Mouse (Mus musculus) embryonic facial prominence, embryonic 11.5 days (tissue): ENCODE data around the gene Trat1. TPM values are rescaled to one million over a fixed set of nuclear protein-coding genes. Genes with fewer than 3 reads are reported as not detected.
A peak's percentile ranks its signal among the peaks of the same experiment; 100 is the strongest.

Experiments
- ATAC-seq: fragments of 200-750 bp; cut with Nextera tagmentation; replicated peaks from 2 replicates; pipeline ENCODE4 v1.8.0; 2017; ENCODE audit warnings: low read depth; ENCODE audit not compliant: insufficient number of reproducible peaks, low FRiP score, low TSS enrichment
- DNase-seq: peaks from one replicate; pipeline ENCODE4 v3.0.0-alpha.2; 2015; ENCODE audit warnings: low spot score
- H3K27ac ChIP-seq: fragments of 300-500 bp; sonication (generic); replicated peaks from 2 replicates; pipeline ENCODE4 v1.5.1; 2014; ENCODE audit warnings: mild to moderate bottlenecking, low read depth, low read length, control low read depth
- H3K27me3 ChIP-seq: fragments of 300-500 bp; sonication (generic); 2 replicates; pipeline ENCODE4 v1.6.1; 2014; ENCODE audit warnings: mild to moderate bottlenecking, low read length, moderate library complexity, mixed read lengths; ENCODE audit not compliant: control insufficient read depth, insufficient read depth
- H3K36me3 ChIP-seq: fragments of 300-500 bp; sonication (generic); replicated peaks from 2 replicates; pipeline ENCODE4 v1.6.1; 2014; ENCODE audit warnings: low read depth, mild to moderate bottlenecking, low read length, moderate library complexity, mixed read lengths; ENCODE audit not compliant: control insufficient read depth, insufficient read depth
- H3K4me1 ChIP-seq: fragments of 300-500 bp; sonication (generic); 2 replicates; pipeline ENCODE4 v1.6.1; 2014; ENCODE audit warnings: low read length, mixed read lengths; ENCODE audit not compliant: control insufficient read depth, insufficient read depth
- H3K4me2 ChIP-seq: fragments of 300-500 bp; sonication (generic); 2 replicates; pipeline ENCODE4 v1.6.1; 2014; ENCODE audit warnings: low read depth, mild to moderate bottlenecking, control low read depth, low read length, moderate library complexity
- H3K4me3 ChIP-seq: fragments of 300-500 bp; sonication (generic); 2 replicates; pipeline ENCODE4 v1.5.1; 2014; ENCODE audit warnings: low read depth, low read length, control low read depth
- H3K9ac ChIP-seq: fragments of 300-500 bp; sonication (generic); replicated peaks from 2 replicates; pipeline ENCODE4 v1.6.1; 2014; ENCODE audit warnings: mild to moderate bottlenecking, control low read depth, low read length
- H3K9me3 ChIP-seq: fragments of 300-500 bp; sonication (generic); replicated peaks from 2 replicates; pipeline ENCODE4 v1.6.1; 2016; ENCODE audit warnings: mild to moderate bottlenecking, low read length, inconsistent platforms, mixed read lengths; ENCODE audit not compliant: control insufficient read depth
- WGBS: fragments of 180-500 bp; shearing (Covaris S2); extraction: QIAGEN DNeasy Blood & Tissue Kit; methylation state at CpG from one replicate; pipeline ENCODE4 v1.1.7; 2014; 5-methylcytosine and 5-hydroxymethylcytosine counted together
- polyA plus RNA-seq: library from polyadenylated mRNA; unstranded; fragments of >200 nt; fragmentation: Nextera tagmentation; extraction: Ambion mirVana; gene quantifications from 2 replicates; pipeline ENCODE4 v1.2.1, GENCODE M21; 2014

Trat1 gene
- polyA plus RNA-seq, 1 experiment from 2014 or later: not detected

- Histone ChIP-seq H3K9me3 (no peaks in the 10 kb centered on the region), H3K27me3 (no peaks in the 10 kb centered on the region), H3K9ac (no peak overlapping the region), H3K4me2 (no peak overlapping the region), H3K36me3 (no peaks in the 10 kb centered on the region), H3K4me3 (no peak overlapping the region), H3K27ac (no peak overlapping the region), H3K4me1 (no peaks in the 10 kb centered on the region)
- ATAC-seq (no peak), DNase-seq (no peak)
- 89% methylated on average over 3 of the region's 3 CpGs for WGBS
Observed at GRCm38 (mm10) chr16:48799470-48799869, 27.6 kb upstream of the Trat1 start.

DNA sequence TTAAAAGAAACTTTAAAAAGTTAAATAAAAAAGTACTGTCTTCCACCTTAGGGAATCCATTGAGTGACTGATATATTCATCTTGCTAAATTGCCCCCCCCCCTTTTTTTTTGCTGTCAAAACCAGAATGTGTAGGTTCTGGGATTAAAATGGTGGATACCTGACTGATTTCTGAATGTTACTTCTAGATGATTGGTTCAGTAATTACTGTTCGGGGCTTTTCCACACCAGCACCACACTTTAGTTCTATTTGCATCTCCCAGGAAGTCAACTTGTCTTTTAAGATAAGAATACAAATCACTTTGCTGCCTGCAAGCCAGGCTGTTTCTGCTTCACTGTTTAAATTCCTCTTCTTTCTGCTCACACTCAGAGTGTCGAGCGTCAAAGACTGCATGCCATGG is 26.5 kb upstream of the Trat1 start:
- H3K4me2 ChIP-seq: no peak overlapping the region
- no peaks in the 10 kb centered on the region for H3K27me3 ChIP-seq
- no peak overlapping the region for H3K4me3 ChIP-seq
- H3K9me3 ChIP-seq: no peaks in the 10 kb centered on the region
- no peak for ATAC-seq
- no peaks in the 10 kb centered on the region for H3K36me3 ChIP-seq
- no peak overlapping the region for H3K27ac ChIP-seq
- no peak overlapping the region for H3K9ac ChIP-seq
- WGBS: 84% methylated on average over 3 of the region's 3 CpGs
- no peak for DNase-seq
- H3K4me1 ChIP-seq: no peaks in the 10 kb centered on the region

DNA sequence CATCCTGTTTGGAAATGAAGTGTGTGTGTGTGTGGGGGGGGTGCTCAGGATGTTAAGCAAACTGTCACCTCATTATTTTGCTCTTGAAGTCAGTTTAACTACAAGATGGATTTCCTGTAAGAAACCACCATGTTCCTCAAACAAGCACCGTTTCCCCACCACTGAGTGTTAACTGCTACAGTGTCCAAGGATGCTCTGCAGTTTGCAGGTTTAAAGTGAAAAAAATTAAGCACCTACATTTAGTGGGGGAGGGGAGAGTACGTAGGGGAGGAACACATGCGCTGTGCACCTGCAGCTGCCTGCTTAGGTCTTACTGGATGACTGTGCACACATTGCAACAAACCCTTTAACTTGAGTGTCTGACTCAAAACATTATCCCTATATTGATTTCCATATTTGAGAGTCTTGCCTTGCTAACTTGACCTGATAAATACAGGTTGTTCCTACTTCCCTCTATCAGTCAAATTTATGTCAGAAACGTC is 16.9 kb upstream of the Trat1 start:
- no peaks in the 10 kb centered on the region for H3K9me3 ChIP-seq
- no peaks in the 10 kb centered on the region for H3K4me1 ChIP-seq
- H3K4me2 ChIP-seq: no peak overlapping the region
- DNase-seq (no peak), ATAC-seq (no peak)
- no peaks in the 10 kb centered on the region for H3K36me3 ChIP-seq
- no peak overlapping the region for H3K9ac ChIP-seq
- WGBS: 81% methylated on average over 4 of the region's 4 CpGs
- no peak overlapping the region for H3K27ac ChIP-seq
- no peak overlapping the region for H3K4me3 ChIP-seq
- no peaks in the 10 kb centered on the region for H3K27me3 ChIP-seq

- Histone ChIP-seq H3K4me2 (no peak overlapping the region), H3K9me3 (no peaks in the 10 kb centered on the region), H3K27ac (no peak overlapping the region), H3K27me3 (no peaks in the 10 kb centered on the region), H3K36me3 (no peaks in the 10 kb centered on the region), H3K4me3 (no peak overlapping the region), H3K4me1 (no peaks in the 10 kb centered on the region), H3K9ac (no peak overlapping the region)
- 77% methylated on average over 3 of the region's 3 CpGs for WGBS
- DNase-seq: no peak
- ATAC-seq: no peak
Observed at GRCm38 (mm10) chr16:48786258-48786657, 14.4 kb upstream of the Trat1 start.

DNA sequence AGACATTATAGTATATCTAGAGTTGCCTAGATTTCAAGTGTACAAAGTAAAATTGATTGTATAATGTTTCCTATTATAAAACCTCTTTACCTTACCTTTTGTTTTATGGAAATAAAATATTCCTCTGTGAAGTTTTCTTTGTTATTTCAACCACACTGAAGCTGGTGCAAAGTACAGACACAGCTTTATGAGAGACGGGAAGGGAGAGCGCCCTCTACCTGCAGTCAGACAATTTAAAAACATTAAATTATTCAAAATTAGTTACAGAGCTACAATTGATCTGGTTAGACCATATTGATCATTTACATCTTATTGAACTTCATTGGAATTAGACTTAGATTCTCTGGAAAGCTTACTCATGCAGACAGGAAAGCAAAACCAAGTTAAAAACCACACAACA is 5.4 kb upstream of the Trat1 start:
- Histone ChIP-seq H3K4me3 (no peak overlapping the region), H3K9ac (no peak overlapping the region), H3K27ac (no peak overlapping the region), H3K27me3 (no peaks in the 10 kb centered on the region), H3K36me3 (no peaks in the 10 kb centered on the region), H3K9me3 (no peaks in the 10 kb centered on the region), H3K4me2 (no peak overlapping the region), H3K4me1 (no peaks in the 10 kb centered on the region)
- 59% methylated on average over 2 of the region's 2 CpGs for WGBS
- ATAC-seq (no peak), DNase-seq (no peak)

DNA sequence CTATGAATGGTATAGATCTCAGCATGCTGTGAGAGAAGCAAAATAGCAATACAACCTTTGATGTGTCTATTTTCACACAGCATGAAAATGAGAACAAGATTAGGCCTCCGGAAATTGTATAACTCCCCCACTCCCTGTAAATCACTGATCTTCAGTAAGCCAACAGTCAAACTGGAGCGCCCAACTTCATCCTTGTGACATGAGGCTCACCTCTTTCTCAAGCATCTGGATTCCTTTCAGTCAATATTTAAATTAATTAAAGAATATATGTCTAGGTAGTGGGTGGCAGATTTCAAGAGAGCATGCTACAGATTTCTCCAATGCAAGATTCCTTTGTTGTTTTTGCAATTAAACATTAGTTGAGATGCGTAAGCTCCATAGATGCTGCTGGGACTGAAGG is 2.6 kb downstream of the Trat1 start:
- Histone ChIP-seq H3K36me3 (no peaks in the 10 kb centered on the region), H3K4me1 (no peaks in the 10 kb centered on the region), H3K4me2 (no peak overlapping the region), H3K4me3 (no peak overlapping the region), H3K9me3 (no peaks in the 10 kb centered on the region), H3K27me3 (no peaks in the 10 kb centered on the region), H3K27ac (no peak overlapping the region), H3K9ac (no peak overlapping the region)
- DNase-seq: no peak
- no peak for ATAC-seq
- WGBS: 85% methylated on average over 3 of the region's 3 CpGs

DNA sequence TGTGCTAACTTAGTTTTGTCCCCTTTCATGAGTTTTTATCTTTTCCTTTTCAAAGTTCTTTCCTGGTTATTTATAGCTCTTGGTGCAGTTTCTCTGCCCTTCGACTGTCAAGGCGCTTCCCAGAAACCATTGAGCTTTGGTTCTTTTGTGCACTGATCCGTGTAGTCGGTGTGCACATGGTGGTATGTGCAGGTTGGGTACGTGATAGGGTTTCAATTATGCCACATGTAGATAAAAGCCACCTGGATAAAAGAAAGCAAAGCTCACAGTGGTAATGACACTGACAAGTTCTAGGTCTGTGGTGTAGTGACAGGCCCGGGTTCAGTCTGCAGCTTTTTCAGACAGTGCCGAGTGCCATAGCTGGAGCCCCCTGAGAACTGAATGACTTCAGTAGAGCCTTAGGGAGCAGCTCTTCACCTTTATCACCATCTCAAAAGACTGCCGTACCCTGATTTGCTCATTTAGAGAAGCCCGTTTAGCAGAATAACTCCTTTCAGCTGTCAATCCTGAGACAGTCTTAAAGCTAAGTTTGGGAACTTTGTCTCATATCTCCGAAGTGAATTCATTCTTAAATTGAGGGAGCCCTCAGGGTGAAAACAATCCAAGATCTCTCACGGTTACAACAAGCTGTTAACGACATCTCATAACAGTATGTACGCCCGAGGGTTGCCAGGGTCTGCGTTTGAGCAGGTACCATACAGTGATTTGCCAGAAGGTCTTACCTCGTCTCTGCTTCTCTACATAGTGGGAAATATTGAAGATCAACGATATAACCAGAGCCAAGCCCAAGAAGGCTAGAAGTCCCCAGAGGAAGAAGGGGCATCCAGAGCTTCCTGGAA is 11.0 kb downstream of the Trat1 start:
- Histone ChIP-seq H3K4me3 (no peak overlapping the region), H3K4me2 (no peak overlapping the region), H3K9me3 (no peaks in the 10 kb centered on the region), H3K36me3 (no peaks in the 10 kb centered on the region), H3K4me1 (no peaks in the 10 kb centered on the region), H3K27me3 (no peaks in the 10 kb centered on the region), H3K27ac (no peak overlapping the region), H3K9ac (no peak overlapping the region)
- no peak for DNase-seq
- WGBS: 78% methylated on average over 17 of the region's 17 CpGs
- ATAC-seq: no peak

DNA sequence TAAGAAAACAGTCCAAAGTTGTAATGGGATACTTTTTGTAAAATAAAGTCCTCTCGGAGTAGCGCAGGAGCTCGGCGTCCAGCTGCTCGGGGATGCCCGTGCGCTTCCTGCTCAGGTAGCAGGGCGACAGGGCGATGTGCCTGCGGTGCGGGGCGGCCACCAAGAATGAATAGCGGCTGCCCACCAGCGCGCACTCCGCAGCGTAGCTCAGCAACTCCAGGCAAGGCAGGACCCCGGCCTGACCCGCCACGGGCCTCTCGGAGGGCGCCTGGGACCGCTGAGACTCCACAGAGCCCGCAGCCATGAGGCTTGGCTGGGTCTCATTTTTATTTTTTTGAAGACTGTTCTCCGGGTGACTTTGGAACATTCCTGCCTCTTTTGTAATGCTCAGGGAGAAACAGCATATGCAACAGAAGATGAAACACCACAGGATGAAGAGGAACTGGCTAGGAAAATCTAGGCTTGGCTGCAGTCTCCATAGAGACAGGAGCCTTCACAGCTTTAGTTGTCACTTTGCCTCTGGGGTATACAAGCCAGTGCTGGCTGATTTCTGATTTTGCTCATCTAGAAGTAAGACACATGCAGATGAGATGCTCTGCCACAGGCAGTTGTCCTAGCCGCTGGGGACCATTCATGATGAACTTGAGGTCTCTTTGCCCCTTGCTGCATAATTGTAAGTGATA is 21.5 kb downstream of the Trat1 start:
- peak overlapping the region; percentile 42 for H3K4me2 ChIP-seq
- no peaks in the 10 kb centered on the region for H3K9me3 ChIP-seq
- WGBS: 14% methylated on average over 26 of the region's 26 CpGs
- peak; percentile 26 for DNase-seq
- peak overlapping the region; percentile 10; the same call in 1 of the 2 replicates for H3K4me3 ChIP-seq
- no peaks in the 10 kb centered on the region for H3K27me3 ChIP-seq
- ATAC-seq: no peak
- no peak overlapping the region for H3K9ac ChIP-seq
- no peaks in the 10 kb centered on the region for H3K36me3 ChIP-seq
- no peaks in the 10 kb centered on the region for H3K4me1 ChIP-seq
- no peak overlapping the region for H3K27ac ChIP-seq
